Mouse (Mus musculus) E14TG2a.4 (cell line): ENCODE results near the gene Mylk2.

ENCODE experiments used
- H3K27me3 ChIP-seq: 2 replicates; pipeline ENCODE4 v1.6.1; 2014; ENCODE audit warnings: low read length, control low read depth; ENCODE audit not compliant: insufficient read depth
- H3K36me3 ChIP-seq: 2 replicates; pipeline ENCODE4 v1.6.1; 2014; ENCODE audit warnings: low read length, control low read depth; ENCODE audit not compliant: insufficient read depth
- H3K4me1 ChIP-seq: replicated peaks from 2 replicates; pipeline ENCODE4 v1.6.1; 2014; ENCODE audit warnings: low read depth, low read length, control low read depth
- H3K4me3 ChIP-seq: replicated peaks from 2 replicates; pipeline ENCODE4 v1.5.1; 2014; ENCODE audit warnings: mild to moderate bottlenecking, low read length
- H3K9me3 ChIP-seq: 2 replicates; pipeline ENCODE4 v1.6.1; 2014; ENCODE audit warnings: low read length, control low read depth
- CTCF ChIP-seq: conservative IDR thresholded peaks from 2 replicates; pipeline ENCODE4 v1.5.1; 2014; ENCODE audit warnings: low read length
- NANOG ChIP-seq: IDR thresholded peaks from 2 replicates; pipeline ENCODE4 v1.6.1; 2014; ENCODE audit warnings: borderline replicate concordance, low read length, mixed read lengths
- POU5F1 ChIP-seq: IDR thresholded peaks from 2 replicates; pipeline ENCODE4 v1.6.1; 2014; ENCODE audit warnings: low read length, borderline replicate concordance

Mylk2 gene

DNA sequence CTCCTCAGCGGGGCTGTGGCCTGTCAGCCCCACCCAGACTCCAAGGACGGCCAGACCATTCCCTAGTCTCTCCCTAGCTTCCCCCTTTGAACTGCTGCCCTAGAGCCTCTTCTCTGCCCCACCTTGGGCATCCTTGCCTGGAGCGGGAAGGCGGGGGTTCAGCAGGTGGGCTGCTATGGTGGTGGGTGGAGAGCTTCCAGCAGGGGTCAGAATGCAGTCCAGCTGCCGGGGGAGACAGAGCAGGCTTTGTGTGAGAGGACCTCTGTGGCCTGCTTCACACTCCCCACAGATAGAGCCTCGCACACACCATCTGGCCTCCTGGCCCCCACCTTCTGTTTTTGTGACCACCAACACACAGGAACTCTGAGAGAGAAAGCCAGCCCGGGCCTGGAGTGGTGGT is 11.2 kb downstream of the Mylk2 start:
- Histone ChIP-seq H3K4me3 (no peak overlapping the region), H3K4me1 (peaks cover 29% of the 10 kb centered on the region), H3K36me3 (no peaks in the 10 kb centered on the region), H3K27me3 (peaks cover 70% of the 10 kb centered on the region), H3K9me3 (no peaks in the 10 kb centered on the region)
- no peak for TF ChIP-seq NANOG
- no peak for TF ChIP-seq POU5F1
- TF ChIP-seq CTCF, result no peak

DNA sequence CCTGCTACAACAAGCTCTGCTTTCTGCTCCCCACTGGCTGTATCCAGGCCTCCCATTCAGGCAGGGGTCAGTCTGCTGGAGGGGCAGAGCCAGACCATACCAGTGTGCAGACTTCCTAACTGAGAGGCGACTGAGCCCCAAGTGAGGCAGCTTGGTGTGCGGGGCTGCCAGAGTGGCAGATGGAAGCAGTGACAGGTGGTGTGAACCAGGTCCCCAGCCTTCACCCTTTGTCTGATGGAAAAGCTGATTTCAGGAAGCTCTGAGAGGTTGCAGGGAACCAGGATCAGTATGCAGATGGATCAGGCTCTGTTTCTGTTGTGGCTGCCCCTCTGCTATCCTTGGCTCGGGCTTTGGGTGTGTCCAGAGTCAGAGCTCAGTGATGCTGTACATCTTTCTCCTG is 12.5 kb downstream of the Mylk2 start:
- Histone ChIP-seq H3K9me3 (no peaks in the 10 kb centered on the region), H3K4me1 (peaks cover 31% of the 10 kb centered on the region), H3K27me3 (peaks cover 68% of the 10 kb centered on the region), H3K4me3 (no peak overlapping the region), H3K36me3 (no peaks in the 10 kb centered on the region)
- TF ChIP-seq POU5F1 (no peak), NANOG (no peak), CTCF (no peak)

DNA sequence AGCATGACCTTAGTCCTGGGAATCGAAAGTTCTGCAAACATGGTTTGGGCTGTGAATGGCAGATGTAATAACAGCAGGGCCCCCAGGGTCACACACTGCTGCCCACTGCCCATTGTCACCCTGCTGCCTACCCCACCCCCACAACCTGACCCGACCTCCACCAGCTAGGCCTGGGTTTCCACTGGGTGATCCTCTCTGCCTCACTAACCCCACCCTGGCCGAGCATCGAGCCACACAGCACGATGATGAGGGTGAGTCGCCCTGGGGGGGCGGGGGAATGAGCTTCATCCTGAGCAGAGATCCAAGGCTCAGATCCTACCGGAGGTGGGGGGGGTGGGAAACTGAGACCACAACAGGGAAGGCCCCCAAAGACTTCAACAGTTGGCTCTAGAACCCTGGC is 13.0 kb downstream of the Mylk2 start:
- TF ChIP-seq CTCF, result no peak
- TF ChIP-seq NANOG, result no peak
- TF ChIP-seq POU5F1, result no peak
- Histone ChIP-seq H3K4me3 (no peak overlapping the region), H3K36me3 (no peaks in the 10 kb centered on the region), H3K27me3 (peaks cover 68% of the 10 kb centered on the region), H3K9me3 (no peaks in the 10 kb centered on the region), H3K4me1 (peaks cover 32% of the 10 kb centered on the region)

DNA sequence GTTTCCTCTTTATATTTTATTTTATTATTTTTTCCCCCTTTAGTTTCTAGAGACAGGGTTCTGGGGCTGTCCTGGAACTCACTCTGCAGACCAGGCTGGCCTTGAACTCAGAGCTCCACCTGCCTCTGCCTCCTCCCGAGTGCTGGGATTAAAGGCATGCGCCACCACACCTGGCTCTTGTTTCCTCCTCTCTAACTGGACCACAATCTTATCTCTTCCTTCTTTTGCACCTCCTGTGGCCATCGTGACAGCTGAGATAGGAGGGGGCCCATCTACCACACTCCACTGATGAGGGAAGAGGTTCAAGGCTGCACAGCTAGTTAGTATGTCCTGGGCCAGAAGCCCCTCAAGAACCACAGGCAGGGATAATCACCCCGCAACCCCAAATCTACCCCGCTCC is 13.4 kb downstream of the Mylk2 start:
- no peak for TF ChIP-seq CTCF
- TF ChIP-seq POU5F1, result no peak
- TF ChIP-seq NANOG, result no peak
- H3K36me3 ChIP-seq, result no peaks in the 10 kb centered on the region

DNA sequence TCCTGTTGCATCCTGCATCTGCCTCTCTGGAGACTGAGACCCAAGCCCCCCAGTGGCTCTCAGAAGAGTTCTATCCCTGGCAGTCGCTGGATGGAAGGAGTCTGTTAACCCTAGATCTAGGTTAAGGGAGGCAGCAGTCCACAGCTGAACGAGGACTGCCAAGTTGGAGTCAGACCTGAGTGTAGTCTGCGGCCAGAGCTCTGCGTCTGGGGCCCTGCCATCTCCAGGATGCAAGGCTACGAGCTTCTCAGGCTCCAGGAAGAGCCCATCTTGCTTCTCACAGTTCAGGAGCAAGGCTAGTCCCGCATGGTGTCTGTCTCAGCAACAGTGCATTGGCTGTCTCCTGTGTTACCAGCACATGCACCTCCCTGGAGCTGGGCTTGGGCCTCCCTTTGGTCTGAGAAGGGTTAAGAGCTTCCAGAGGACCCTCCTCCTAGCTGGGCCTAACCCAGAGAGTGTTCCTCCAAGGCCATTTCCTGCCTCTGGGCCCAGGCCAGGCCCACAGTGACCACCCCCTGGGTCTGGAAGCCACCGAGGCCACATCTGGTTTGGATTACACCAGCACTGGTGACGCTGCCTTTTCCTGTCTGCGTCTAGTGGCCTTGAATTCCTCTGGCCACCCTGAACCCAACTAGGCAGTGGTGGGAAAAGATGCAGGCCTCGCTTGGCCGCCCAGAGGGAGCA is 14.2 kb downstream of the Mylk2 start:
- peaks cover 68% of the 10 kb centered on the region for H3K27me3 ChIP-seq
- H3K4me3 ChIP-seq, result peak overlapping the region; percentile 32; the same call in 1 of the 2 replicates
- no peaks in the 10 kb centered on the region for H3K36me3 ChIP-seq
- TF ChIP-seq POU5F1 (no peak), CTCF (no peak), NANOG (no peak)
- no peaks in the 10 kb centered on the region for H3K9me3 ChIP-seq
- H3K4me1 ChIP-seq, result peaks cover 32% of the 10 kb centered on the region

More for the DNA sequence above, 13.4 kb downstream of the Mylk2 start:
- H3K4me1 ChIP-seq, result peaks cover 32% of the 10 kb centered on the region
- H3K27me3 ChIP-seq, result peaks cover 67% of the 10 kb centered on the region
- no peak overlapping the region for H3K4me3 ChIP-seq
- H3K9me3 ChIP-seq, result no peaks in the 10 kb centered on the region

DNA sequence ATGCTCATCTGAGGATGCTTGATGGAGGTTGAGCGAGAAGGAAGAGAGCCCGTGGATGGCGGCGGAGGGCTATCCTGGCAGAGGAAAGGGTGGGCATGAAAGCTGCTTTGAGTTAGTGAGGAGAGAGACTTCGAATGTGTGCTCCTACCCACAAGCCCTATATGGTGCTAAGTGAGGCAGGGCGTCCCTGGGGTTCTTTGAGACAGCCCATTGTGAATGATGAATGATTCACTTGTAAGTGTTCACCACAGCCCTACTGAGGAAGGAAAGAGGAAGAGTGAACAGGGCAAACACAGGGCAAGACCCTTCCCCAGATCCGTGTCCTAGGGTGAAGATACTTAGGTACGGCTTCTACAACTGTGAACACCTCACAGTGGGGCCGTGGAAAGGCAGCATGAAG is 15.7 kb downstream of the Mylk2 start:
- peaks cover 37% of the 10 kb centered on the region for H3K4me1 ChIP-seq
- no peak overlapping the region for H3K4me3 ChIP-seq
- H3K27me3 ChIP-seq, result peaks cover 74% of the 10 kb centered on the region
- H3K9me3 ChIP-seq, result no peaks in the 10 kb centered on the region
- H3K36me3 ChIP-seq, result no peaks in the 10 kb centered on the region
- no peak for TF ChIP-seq CTCF
- no peak for TF ChIP-seq NANOG
- no peak for TF ChIP-seq POU5F1

DNA sequence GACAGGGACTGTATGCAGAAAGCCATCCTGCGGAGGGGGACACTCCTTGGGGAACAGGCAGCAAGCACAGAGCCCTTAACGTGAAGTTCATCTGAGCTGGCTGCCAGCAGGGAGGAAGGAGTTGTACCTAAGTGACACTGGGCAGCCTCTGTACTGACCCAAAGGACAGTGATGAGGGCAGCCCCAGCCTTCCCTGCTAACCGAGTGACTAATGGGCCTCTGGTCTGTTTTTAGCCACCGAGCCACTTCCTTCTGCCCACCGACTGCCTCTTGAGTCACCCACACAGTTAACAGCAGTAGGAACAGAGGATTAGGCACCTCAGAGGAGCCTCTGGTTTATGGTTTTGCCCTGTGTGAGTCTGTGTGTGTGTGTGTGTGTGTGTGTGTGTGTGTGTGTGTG is 16.2 kb downstream of the Mylk2 start:
- Histone ChIP-seq H3K36me3 (no peaks in the 10 kb centered on the region), H3K27me3 (peaks cover 74% of the 10 kb centered on the region), H3K4me3 (no peak overlapping the region), H3K4me1 (peaks cover 37% of the 10 kb centered on the region), H3K9me3 (no peaks in the 10 kb centered on the region)
- no peak for TF ChIP-seq CTCF
- no peak for TF ChIP-seq POU5F1
- TF ChIP-seq NANOG, result no peak

DNA sequence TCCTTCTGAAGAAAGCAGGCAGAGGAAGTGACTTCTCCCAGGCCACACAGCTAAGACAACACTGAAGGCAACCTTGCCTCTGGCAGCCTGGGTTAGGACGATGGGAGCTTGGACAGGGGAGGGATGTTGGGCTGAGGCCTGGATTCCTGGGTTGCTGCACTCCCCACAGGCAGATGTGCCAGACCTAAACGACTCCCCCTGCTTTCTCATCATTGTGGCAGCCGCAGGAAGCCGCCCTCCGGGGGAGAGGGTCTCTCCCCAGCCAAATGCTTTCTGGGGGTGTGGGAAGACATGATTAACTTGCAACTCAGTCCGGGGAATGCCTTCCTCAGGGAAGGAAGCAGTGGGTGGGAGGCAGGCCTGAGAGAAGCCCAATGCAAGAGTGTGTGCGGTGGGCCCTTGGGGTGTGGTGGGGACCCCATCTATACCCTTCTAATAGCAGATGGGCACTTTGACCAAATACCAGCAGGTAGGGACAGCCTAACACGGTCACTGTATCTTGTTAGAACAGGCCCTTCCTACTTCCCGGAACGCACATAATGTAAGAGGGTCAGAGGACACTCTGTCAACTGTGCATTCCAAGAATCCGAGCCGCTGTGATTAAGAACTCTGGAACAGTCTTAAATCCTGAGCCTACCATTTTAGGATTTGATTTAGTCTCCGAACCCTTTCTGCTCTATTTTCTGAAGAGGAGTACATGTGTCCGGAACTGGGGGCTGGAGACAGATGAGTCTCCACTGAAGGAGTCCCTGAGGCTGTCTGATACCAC is 17.3 kb downstream of the Mylk2 start:
- Histone ChIP-seq H3K9me3 (no peaks in the 10 kb centered on the region), H3K27me3 (peaks cover 75% of the 10 kb centered on the region), H3K4me1 (peaks cover 44% of the 10 kb centered on the region), H3K4me3 (no peak overlapping the region), H3K36me3 (no peaks in the 10 kb centered on the region)
- TF ChIP-seq NANOG (no peak), POU5F1 (no peak), CTCF (no peak)
